Mouse (Mus musculus) embryo, embryonic 11.5 days (tissue): ENCODE measurements around the gene Hdac5.

Experiments used
- DNase-seq: peaks from one replicate; pipeline ENCODE4 v3.0.0-alpha.2; 2012; ENCODE audit warnings: low read depth, low spot score

Gene Hdac5

DNA sequence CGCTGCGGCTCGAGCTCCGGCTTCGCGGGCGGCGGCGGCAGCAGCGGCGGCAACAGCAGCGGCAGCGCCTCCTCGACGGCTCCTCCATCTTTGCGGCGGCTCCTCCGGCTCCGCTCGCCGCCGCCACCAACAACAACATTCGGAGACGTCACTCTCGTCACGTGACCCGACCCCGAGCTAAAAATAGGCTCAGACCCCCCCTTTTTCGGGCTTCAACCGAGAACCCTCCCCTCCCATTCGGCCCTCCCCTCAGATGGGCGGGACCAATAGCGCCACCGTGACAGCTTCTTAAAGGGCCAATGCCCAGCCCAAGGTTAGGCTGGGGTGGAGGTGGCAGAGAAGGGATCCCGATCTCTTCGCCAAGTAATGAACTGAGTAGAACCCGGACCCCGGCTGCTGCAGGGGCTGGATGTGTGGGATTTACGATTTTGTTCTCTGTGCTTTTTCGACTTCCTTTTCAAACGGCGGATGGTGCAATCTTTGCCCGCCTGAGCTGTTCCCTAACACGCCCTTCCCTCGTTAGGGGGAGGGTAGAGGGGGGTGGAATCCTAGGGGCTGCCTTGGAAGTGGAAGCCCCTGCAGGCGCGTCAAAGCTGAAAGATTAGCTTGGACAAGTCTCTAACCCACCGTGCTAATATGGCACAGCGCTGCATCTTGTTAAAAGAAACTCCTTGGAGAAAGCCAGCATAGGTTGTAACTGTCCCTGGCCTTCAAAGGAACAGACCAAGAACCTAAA, at the start of gene Hdac5:
Hdac5 (minus strand) TSS at position 161 of the 736 bp plus-strand sequence.
- DNase-seq = peak; percentile 99

- DNase-seq = no peak
Observed at GRCm38 (mm10) chr11:102279595-102279994, 49.6 kb upstream of the Hdac5 start.

GRCm38 (mm10) chr11:102277754-102278153, 47.8 kb upstream of the Hdac5 start:
- DNase-seq = no peak

GRCm38 (mm10) chr11:102276411-102276915, 46.5 kb upstream of the Hdac5 start:
- DNase-seq = no peak

DNA sequence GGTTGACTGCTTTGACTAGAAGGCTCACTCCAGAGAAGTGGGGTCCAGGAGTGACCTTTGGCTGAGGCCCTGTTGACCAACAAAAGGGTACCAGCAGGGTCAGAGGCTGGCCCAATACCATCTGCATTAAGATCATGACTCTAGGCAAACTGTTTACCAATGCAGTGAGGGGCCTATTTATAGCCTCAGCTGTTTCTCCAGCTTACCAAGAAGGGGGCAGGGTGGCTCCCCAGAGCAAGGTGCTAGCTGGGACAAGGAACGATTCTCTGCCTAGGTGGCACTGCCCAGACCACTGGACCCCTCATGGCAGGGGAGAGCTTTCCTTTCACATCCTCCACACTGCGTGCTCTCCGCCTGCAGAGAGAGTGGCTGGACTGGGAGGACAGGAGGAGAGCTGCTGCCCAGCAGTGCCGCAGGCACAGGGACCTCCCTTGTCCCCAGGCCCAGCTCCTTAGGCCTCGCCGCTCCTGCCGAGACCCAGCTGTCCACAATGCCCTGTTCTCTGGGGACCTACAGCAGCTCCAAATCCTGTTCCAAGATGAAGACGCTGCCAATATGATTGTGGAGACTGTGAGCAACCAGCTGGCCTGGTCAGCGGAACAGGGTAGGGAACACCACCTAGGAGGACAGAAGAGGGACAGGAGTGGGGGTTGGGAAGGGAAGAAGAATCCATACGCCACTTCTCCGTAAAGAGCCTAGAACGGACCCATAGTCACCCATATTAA, 38.7 kb upstream of the Hdac5 start, which contains the start of gene Asb16:
Asb16 (plus strand) TSS at position 224 of the 725 bp plus-strand sequence.
- no peak for DNase-seq

- DNase-seq = peak; percentile 58
Observed at GRCm38 (mm10) chr11:102267480-102267879, 37.5 kb upstream of the Hdac5 start.

GRCm38 (mm10) chr11:102266631-102267355, 36.8 kb upstream of the Hdac5 start:
- no peak for DNase-seq

DNA sequence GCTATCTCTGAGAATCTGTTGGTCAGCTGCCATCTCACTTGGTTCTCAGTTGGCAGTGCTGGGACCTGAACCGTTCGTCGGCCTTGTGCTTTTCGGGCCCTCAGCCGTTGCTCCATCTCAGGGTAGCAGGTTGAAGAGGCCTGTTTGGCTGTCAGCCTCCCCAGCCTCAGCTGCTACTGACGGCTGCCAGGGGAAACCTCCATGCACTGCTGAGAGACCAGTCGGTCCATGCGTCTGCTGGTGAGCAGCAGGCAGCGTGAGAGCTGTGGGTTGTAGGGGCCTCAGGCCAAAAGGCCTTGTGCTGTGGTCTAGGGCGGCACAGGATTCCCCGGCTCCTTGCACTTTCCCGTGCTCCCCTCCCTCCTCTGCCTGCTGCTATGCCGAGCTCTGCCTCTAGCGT, 35.9 kb upstream of the Hdac5 start:
- DNase-seq = no peak

GRCm38 (mm10) chr11:102263211-102263610, 33.2 kb upstream of the Hdac5 start:
- no peak for DNase-seq

- DNase-seq = no peak
Observed at GRCm38 (mm10) chr11:102258521-102258920, 28.6 kb upstream of the Hdac5 start.

DNA sequence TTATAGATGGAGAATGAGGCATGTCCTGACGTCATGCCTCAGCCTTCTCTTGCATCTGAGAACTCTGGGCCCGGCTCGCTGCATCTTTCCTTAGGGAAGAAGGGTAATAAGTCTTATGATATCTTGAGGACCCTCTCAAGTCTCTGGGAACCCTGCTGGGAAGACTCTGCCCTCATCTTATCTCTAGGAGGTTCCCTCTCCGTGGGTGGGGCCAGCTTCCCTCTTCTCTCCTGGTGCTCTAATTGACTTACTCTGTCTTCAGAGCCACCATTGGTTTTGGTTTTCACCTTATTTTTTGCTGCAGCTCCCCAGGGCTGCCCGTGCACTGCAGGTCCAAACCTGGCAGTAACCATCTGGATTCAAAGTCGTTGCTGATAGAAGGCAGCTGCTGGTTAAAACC, 28.1 kb upstream of the Hdac5 start:
- DNase-seq = no peak

DNA sequence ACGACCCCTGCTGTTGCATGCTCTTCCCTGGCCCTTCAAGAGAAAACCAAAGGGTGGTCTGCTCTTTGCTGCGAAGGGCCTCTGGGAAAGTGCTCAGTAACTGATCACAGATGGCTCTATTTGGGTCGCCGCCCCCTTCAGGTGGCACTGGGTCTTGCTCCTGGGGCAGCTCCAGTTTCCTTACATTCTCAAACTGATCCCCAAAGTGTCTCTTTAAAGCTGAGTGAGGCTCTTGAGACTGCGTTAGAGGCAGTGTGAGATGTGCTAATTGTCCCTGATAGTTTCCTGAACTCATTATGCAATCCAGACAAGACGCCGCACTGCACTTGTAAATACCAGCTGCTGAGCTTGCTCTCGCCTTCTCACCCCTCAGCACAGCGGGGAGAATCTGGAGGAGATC, 27.5 kb upstream of the Hdac5 start:
- no peak for DNase-seq

DNA sequence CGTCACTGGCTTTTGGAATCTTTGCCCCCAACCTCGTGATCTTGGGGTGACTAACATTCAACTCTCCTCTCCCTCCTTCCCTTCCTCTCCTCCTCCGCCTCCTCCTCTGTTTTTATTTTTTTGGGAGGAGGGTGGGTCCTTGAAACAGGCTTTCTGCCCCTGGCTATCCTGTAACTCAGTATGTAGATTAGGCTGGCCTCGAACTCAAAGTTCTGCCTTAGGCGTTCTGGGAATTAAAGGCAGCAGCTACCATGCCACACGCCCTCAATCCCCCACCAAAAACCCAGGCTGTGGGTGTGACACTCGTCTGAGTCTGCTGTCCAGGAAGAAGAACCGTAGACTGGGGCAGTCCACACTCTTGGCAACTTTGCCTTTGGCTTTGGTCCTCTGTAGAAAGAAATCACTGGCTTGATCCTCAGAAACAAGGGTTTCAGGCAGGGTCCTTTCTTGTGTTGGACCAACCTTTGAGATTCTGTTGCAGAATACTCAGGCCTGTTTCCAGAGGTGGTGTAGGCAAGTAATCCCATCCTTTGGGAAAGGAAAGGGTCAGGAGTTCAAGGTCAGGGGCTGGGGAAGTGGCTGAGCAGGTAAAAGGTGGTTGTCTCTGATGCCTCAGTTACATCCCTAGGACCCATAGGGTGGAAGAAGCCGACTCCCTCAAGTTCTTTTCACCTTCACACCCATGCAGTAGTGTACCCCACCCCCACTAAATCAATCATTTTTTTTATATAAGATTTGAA, 19.6 kb upstream of the Hdac5 start:
- DNase-seq = no peak

DNA sequence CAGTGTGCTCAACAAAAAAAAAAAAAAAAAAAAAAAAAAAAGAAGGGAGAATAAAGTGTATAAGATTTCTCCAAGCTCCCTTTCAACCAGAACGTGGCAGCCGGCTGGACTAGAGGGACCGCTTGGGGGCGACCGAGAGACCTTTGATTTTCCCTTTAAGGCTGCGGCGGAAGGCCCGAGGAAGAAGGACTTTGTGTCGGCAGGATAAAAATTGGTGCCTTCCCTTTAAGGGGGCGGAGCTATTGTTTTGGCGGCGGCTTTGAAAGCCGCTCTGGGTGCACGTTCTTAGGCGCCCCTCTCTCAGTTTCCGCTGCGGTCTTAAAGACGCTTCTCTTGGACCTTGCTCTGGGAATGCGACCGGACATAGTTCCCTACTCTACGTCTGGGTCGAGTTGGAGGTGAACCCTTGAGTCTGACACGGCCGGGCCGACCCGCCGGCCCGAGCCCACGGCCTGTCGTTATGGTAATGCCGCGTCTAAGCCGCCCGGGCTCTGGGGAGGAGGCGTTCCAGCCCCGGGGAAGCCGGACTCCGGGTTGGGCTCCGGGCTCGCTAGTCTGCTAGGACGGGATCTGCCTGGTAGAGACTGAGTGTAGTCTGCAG, 18.8 kb upstream of the Hdac5 start, which contains the start of gene BC030867:
BC030867 (plus strand) TSS at position 253 of the 601 bp plus-strand sequence.
- peak; percentile 96 for DNase-seq

GRCm38 (mm10) chr11:102246871-102247270, 16.9 kb upstream of the Hdac5 start:
- DNase-seq = no peak

- no peak for DNase-seq
Observed at GRCm38 (mm10) chr11:102246273-102246635, 16.3 kb upstream of the Hdac5 start.

DNA sequence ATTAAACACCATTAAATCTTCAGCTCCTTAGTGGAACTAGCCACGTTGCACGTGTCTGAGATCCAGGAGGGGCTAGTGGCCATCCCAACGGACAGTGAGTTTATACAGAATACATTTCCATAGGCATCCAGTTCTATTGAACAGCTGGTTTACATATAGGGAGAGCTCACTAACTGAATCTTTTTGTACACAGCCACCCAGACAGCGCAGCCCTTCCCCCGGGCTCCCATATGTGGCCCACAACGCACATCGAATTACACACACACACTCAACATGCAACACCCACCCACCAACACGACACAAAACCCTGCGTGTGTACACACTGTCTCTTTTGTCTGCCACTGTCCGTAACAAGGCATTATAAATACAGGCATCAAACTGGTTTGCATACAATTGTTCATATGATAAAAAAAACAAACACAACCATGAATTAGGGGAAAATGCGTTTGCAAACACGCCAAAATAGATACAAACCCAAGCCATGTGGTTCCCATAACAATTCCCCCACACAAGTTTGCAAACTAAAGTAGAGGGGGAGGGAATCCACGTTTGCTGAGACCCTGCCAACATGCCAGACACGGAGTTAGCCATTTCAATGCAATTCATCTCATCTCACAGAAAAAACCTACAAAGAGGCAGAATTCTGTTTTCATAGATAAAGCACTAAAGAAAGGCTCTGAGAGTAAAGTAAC, 15.8 kb upstream of the Hdac5 start:
- no peak for DNase-seq

GRCm38 (mm10) chr11:102244926-102245449, 15.0 kb upstream of the Hdac5 start:
- no peak for DNase-seq

GRCm38 (mm10) chr11:102241874-102242273, 11.9 kb upstream of the Hdac5 start:
- DNase-seq = no peak

DNA sequence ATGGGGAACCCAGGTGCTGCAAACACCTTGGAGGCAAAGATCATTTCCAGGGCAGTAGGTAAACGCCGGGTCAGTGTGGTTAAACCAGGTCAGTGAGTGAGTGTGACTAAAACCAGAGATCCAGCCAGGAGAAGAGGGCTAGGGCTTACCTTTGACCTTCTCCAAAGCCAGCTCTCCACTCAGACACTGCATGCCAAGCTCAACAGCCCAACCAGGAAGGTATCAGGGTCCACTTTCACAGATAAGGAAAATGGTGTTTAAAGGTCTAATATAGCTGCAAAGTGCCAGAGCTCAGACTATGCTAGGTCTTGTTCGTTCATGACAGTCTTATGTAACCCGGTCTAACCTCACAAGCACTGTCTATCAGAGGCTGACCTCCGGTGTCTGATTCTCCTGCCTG, 11.3 kb upstream of the Hdac5 start:
- DNase-seq = no peak
